Mouse (Mus musculus) hindbrain, embryonic 14.5 days (tissue): ENCODE results near the gene Olfr573-ps1. TPM values are rescaled to one million over a fixed set of nuclear protein-coding genes. Genes with fewer than 3 reads are reported as not detected.

Source experiments
- ATAC-seq: fragments of 200-750 bp; cut with Nextera tagmentation; 2 replicates; pipeline ENCODE4 v1.8.0; 2017; ENCODE audit warnings: moderate number of reproducible peaks, mild to moderate bottlenecking, moderate TSS enrichment, moderate library complexity; ENCODE audit not compliant: low FRiP score
- DNase-seq: peaks from one replicate; pipeline ENCODE4 v3.0.0-alpha.2; 2015; ENCODE audit warnings: low spot score
- H3K27ac ChIP-seq: fragments of 300-500 bp; sonication (generic); 2 replicates; pipeline ENCODE4 v1.5.1; 2014; ENCODE audit warnings: mild to moderate bottlenecking, moderate library complexity
- H3K27me3 ChIP-seq: fragments of 300-500 bp; sonication (generic); 2 replicates; pipeline ENCODE4 v1.6.1; 2014; ENCODE audit warnings: mild to moderate bottlenecking, low read length, mixed read lengths; ENCODE audit not compliant: control insufficient read depth, insufficient read depth
- H3K36me3 ChIP-seq: fragments of 300-500 bp; sonication (generic); replicated peaks from 2 replicates; pipeline ENCODE4 v1.6.1; 2014; ENCODE audit not compliant: control insufficient read depth, insufficient read depth
- H3K4me1 ChIP-seq: fragments of 300-500 bp; sonication (generic); replicated peaks from 2 replicates; pipeline ENCODE4 v1.6.1; 2014; ENCODE audit warnings: antibody characterized with exemption, low read length, mixed read lengths; ENCODE audit not compliant: control insufficient read depth, insufficient read depth
- H3K4me2 ChIP-seq: fragments of 300-500 bp; sonication (generic); replicated peaks from 2 replicates; pipeline ENCODE4 v1.6.1; 2014; ENCODE audit warnings: mild to moderate bottlenecking, moderate library complexity
- H3K4me3 ChIP-seq: fragments of 300-500 bp; sonication (generic); replicated peaks from 2 replicates; pipeline ENCODE4 v1.5.1; 2014; ENCODE audit warnings: mild to moderate bottlenecking, low read length
- H3K9ac ChIP-seq: fragments of 300-500 bp; sonication (generic); 2 replicates; pipeline ENCODE4 v1.6.1; 2014
- H3K9me3 ChIP-seq: fragments of 300-500 bp; sonication (generic); 2 replicates; pipeline ENCODE4 v1.6.1; 2016; ENCODE audit warnings: low read length; ENCODE audit not compliant: control insufficient read depth
- WGBS: fragments of 180-500 bp; shearing (Covaris S2); extraction: QIAGEN DNeasy Blood & Tissue Kit; methylation state at CpG from one replicate; pipeline ENCODE4 v1.1.7; 2014; 5-methylcytosine and 5-hydroxymethylcytosine counted together
- polyA plus RNA-seq: library from polyadenylated mRNA; unstranded; fragments of >200 nt; fragmentation: Nextera tagmentation; extraction: Ambion mirVana; gene quantifications from 2 replicates; pipeline ENCODE4 v1.2.1, GENCODE M21; 2014

The Olfr573-ps1 gene
- polyA plus RNA-seq, 1 experiment from 2014 or later, result not detected

- Histone ChIP-seq H3K4me3 (no peak overlapping the region), H3K36me3 (no peaks in the 10 kb centered on the region), H3K27ac (no peak overlapping the region), H3K9me3 (no peaks in the 10 kb centered on the region), H3K4me1 (no peaks in the 10 kb centered on the region), H3K4me2 (no peak overlapping the region), H3K9ac (no peak overlapping the region), H3K27me3 (no peaks in the 10 kb centered on the region)
- DNase-seq, result no peak
- no peak for ATAC-seq
- WGBS, result 70% methylated on average over 3 of the region's 3 CpGs
Observed at GRCm38 (mm10) chr7:102927105-102927504, 15.3 kb downstream of the Olfr573-ps1 start.

- Histone ChIP-seq H3K4me2 (no peak within 1 kb of the TSS), H3K9ac (no peak within 1 kb of the TSS), H3K4me1 (no peaks in the 10 kb centered on the region), H3K4me3 (no peak within 1 kb of the TSS), H3K9me3 (no peaks in the 10 kb centered on the region), H3K27ac (no peak within 1 kb of the TSS), H3K36me3 (no peaks in the 10 kb centered on the region), H3K27me3 (no peaks in the 10 kb centered on the region)
- DNase-seq, result no peak
- ATAC-seq, result no peak
- 73% methylated on average over 1 of the region's 1 CpGs for WGBS
Observed at GRCm38 (mm10) chr7:102924109-102924508, 18.3 kb downstream of the Olfr573-ps1 start, which contains the start of gene Olfr572. Gene Olfr572, plus strand, starts transcription at chr7:102924409.

DNA sequence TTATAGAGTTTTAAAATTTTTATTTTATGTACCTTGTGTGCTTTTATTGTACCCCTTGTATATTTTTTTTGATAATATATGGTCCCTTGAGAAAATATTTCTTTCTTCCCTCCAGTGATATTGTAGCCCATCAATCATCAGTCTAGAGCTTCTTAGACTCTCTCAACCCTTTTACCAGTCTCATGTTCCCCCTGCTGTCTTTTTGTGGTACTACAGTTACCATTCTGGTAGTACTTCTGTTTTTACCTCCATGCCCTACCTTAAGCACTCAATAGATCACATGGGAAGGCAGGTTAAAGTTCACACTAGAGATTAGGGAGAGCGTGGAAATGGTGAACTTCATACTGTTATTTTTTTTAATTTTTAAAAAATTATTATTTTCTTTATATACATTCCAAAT lies 22.7 kb downstream of the Olfr573-ps1 start:
- no peak overlapping the region for H3K9ac ChIP-seq
- H3K4me2 ChIP-seq, result no peak overlapping the region
- DNase-seq, result peak; percentile 82
- no peaks in the 10 kb centered on the region for H3K36me3 ChIP-seq
- no peaks in the 10 kb centered on the region for H3K9me3 ChIP-seq
- no peak overlapping the region for H3K4me3 ChIP-seq
- no peaks in the 10 kb centered on the region for H3K4me1 ChIP-seq
- WGBS, result 30% methylated on average over 1 of the region's 1 CpGs
- H3K27ac ChIP-seq, result no peak overlapping the region
- ATAC-seq, result peak; percentile 88
- H3K27me3 ChIP-seq, result no peaks in the 10 kb centered on the region

- WGBS, result 66% methylated on average over 4 of the region's 4 CpGs
- Histone ChIP-seq H3K4me2 (no peak within 1 kb of the TSS), H3K4me3 (no peak within 1 kb of the TSS), H3K36me3 (no peaks in the 10 kb centered on the region), H3K4me1 (no peaks in the 10 kb centered on the region), H3K9ac (no peak within 1 kb of the TSS), H3K9me3 (no peaks in the 10 kb centered on the region), H3K27me3 (no peaks in the 10 kb centered on the region), H3K27ac (no peak within 1 kb of the TSS)
- ATAC-seq (no peak), DNase-seq (no peak)
Observed at GRCm38 (mm10) chr7:102917032-102917875, 25.1 kb downstream of the Olfr573-ps1 start, which contains the start of gene Olfr571. Gene Olfr571, minus strand, starts transcription at chr7:102917536.

GRCm38 (mm10) chr7:102916405-102916804 lies 26.0 kb downstream of the Olfr573-ps1 start:
- no peak for DNase-seq
- no peaks in the 10 kb centered on the region for H3K36me3 ChIP-seq
- H3K4me1 ChIP-seq, result no peaks in the 10 kb centered on the region
- no peaks in the 10 kb centered on the region for H3K27me3 ChIP-seq
- H3K4me3 ChIP-seq, result no peak overlapping the region
- H3K9ac ChIP-seq, result no peak overlapping the region
- WGBS, result 81% methylated on average over 5 of the region's 5 CpGs
- no peaks in the 10 kb centered on the region for H3K9me3 ChIP-seq
- no peak overlapping the region for H3K4me2 ChIP-seq
- no peak overlapping the region for H3K27ac ChIP-seq
- no peak for ATAC-seq

DNA sequence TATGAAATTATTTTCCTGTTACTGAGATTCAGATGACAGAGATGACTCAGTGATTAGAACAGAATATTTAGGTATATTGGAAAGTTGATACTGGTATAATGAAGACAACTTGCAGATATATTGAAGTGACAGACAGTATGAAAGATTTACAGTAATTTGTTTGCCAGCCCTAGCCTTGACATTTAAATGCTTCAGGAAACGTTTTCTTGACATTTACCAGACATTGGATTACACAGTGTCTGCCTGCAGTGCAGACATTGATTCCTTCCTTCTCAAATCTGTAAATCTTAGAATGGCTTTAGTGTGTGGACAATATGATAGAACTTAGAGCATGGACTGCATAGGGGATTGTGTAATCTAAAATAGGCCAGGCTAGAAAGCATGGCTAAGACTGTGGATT lies 27.1 kb downstream of the Olfr573-ps1 start:
- H3K4me1 ChIP-seq, result no peaks in the 10 kb centered on the region
- 51% methylated on average over 1 of the region's 1 CpGs for WGBS

More for the DNA sequence above, 27.1 kb downstream of the Olfr573-ps1 start:
- DNase-seq (no peak), ATAC-seq (no peak)
- H3K9ac ChIP-seq, result no peak overlapping the region
- H3K36me3 ChIP-seq, result no peaks in the 10 kb centered on the region
- H3K4me2 ChIP-seq, result no peak overlapping the region
- H3K4me3 ChIP-seq, result no peak overlapping the region
- no peaks in the 10 kb centered on the region for H3K27me3 ChIP-seq
- no peaks in the 10 kb centered on the region for H3K9me3 ChIP-seq
- H3K27ac ChIP-seq, result no peak overlapping the region

Other genes starting within 250 kb of the Olfr573-ps1 start
- gene Olfr557, start 246.7 kb downstream of the Olfr573-ps1 start, polyA plus RNA-seq, result not detected in 2 replicates
- 0.08 and 0.22 TPM in 2 replicates for gene Olfr558, start 240.4 kb downstream of the Olfr573-ps1 start, polyA plus RNA-seq
- gene Olfr33, start 223.5 kb downstream of the Olfr573-ps1 start, polyA plus RNA-seq, result not detected in 2 replicates
- gene Olfr559, start 215.1 kb downstream of the Olfr573-ps1 start, polyA plus RNA-seq, result not detected in 2 replicates
- not detected in 2 replicates for gene Olfr560, start 183.2 kb downstream of the Olfr573-ps1 start, polyA plus RNA-seq
- gene Olfr78, start 183.1 kb downstream of the Olfr573-ps1 start, polyA plus RNA-seq, result 0.13 and 0.17 TPM in 2 replicates
- not detected in 2 replicates for gene Olfr561, start 171.4 kb downstream of the Olfr573-ps1 start, polyA plus RNA-seq
- gene Olfr564, start 139.1 kb downstream of the Olfr573-ps1 start, polyA plus RNA-seq, result not detected in 2 replicates
- gene Olfr566, start 83.8 kb downstream of the Olfr573-ps1 start, polyA plus RNA-seq, result not detected in 2 replicates
- gene Olfr568, start 65.5 kb downstream of the Olfr573-ps1 start, polyA plus RNA-seq, result not detected in 2 replicates
- not detected in 2 replicates for gene Olfr569, start 51.7 kb downstream of the Olfr573-ps1 start, polyA plus RNA-seq
- 0.25 TPM in 1 of 2 replicates, not detected in the other for gene Olfr570, start 48.0 kb downstream of the Olfr573-ps1 start, polyA plus RNA-seq
- not detected in 2 replicates for gene Olfr571, start 25.0 kb downstream of the Olfr573-ps1 start, polyA plus RNA-seq
- not detected in 2 replicates for gene Olfr572, start 18.2 kb downstream of the Olfr573-ps1 start, polyA plus RNA-seq
- not detected in 2 replicates for gene Olfr574, start 5.9 kb upstream of the Olfr573-ps1 start, polyA plus RNA-seq
- gene Olfr575, start 16.2 kb upstream of the Olfr573-ps1 start, polyA plus RNA-seq, result not detected in 2 replicates
- gene Olfr576, start 20.1 kb upstream of the Olfr573-ps1 start, polyA plus RNA-seq, result not detected in 2 replicates
- not detected in 2 replicates for gene Olfr577, start 33.4 kb upstream of the Olfr573-ps1 start, polyA plus RNA-seq
- gene Olfr578, start 46.7 kb upstream of the Olfr573-ps1 start, polyA plus RNA-seq, result not detected in 2 replicates
- not detected in 2 replicates for gene Olfr582, start 95.4 kb upstream of the Olfr573-ps1 start, polyA plus RNA-seq
- gene Olfr583, start 108.7 kb upstream of the Olfr573-ps1 start, polyA plus RNA-seq, result not detected in 2 replicates
- gene Olfr584, start 139.3 kb upstream of the Olfr573-ps1 start, polyA plus RNA-seq, result not detected in 2 replicates
- not detected in 2 replicates for gene Olfr585, start 155.1 kb upstream of the Olfr573-ps1 start, polyA plus RNA-seq
- gene Olfr586, start 183.1 kb upstream of the Olfr573-ps1 start, polyA plus RNA-seq, result not detected in 2 replicates
- not detected in 2 replicates for gene Olfr588-ps1, start 198.3 kb upstream of the Olfr573-ps1 start, polyA plus RNA-seq
- gene Olfr589, start 213.8 kb upstream of the Olfr573-ps1 start, polyA plus RNA-seq, result not detected in 2 replicates
- not detected in 2 replicates for gene Olfr591, start 235.8 kb upstream of the Olfr573-ps1 start, polyA plus RNA-seq
- not detected in 2 replicates for gene Olfr592, start 242.2 kb upstream of the Olfr573-ps1 start, polyA plus RNA-seq